Mouse (Mus musculus): ENCODE data around the gene Phlda3.

Phlda3 gene

DNA sequence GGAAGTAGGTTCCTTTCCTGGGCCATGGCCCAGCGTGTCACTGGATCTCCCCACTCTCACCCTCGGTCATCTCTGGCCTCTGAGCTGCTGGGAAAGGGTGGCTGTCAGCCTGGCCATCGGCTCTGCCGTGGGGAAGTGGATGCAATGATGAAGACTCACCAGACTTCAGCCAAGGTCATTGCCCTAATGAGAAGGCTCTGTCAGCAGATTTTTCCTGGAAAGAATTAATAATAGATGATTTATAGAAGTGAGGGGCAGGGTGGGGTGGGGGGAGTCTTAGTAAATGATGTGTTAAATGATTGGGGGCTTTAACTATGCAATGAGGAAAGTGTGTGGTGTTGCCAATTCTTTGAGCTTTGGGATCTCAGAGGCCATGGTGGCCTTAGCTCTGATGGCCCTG lies 19.7 kb upstream of the Phlda3 start:
- Histone ChIP-seq H3K9me3 (ENCODE audit: low read length) (no peaks in the 10 kb centered on the region), H3K36me3 (ENCODE audit: insufficient read depth, low read length) (peaks cover 29% of the 10 kb centered on the region), H3K4me3 (replicated peaks; ENCODE audit: low read length) (no peak overlapping the region), H3K4me1 (replicated peaks; ENCODE audit: low read depth, low read length) (peaks cover 25% of the 10 kb centered on the region), H3K27me3 (ENCODE audit: insufficient read depth, low read length) (no peaks in the 10 kb centered on the region)
- TF ChIP-seq NANOG (IDR thresholded peaks at IDR 0.05; ENCODE audit: borderline replicate concordance, low read length) (no peak), CTCF (conservative IDR thresholded peaks at IDR 0.05; ENCODE audit: low read length) (no peak), POU5F1 (IDR thresholded peaks at IDR 0.05; ENCODE audit: borderline replicate concordance, low read length) (no peak)

DNA sequence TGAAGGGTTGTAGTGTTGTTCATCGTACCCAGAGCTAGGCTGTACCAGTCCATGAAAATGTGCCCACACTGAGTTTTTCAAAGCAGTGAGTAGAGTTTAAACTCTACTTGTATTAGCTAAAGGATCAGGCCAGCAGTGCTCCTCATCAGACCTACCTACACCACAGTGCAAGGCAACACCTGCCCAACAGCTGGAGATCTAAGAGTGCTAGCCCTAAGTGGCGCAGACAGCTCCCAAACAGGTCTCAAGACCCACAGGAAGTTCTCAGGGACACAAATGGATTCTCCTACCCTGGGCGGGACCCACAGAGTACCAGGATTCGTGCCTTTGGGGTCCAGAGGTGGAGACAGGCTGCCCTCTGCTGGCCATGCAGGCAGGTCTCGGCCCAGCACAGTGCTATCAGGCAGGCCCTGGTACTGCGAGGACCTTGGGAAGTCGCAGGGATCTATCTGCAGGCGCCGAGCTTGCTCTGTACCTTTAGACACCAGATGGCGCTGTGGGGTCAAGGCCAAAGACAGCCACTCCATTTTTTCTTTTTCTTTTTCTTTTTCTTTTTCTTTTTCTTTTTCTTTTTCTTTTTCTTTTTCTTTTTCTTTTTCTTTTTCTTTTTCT lies 13.1 kb upstream of the Phlda3 start:
- 0 out of 2 replicates have a peak, but pooled peaks cover 2% of the 10 kb centered on the region for H3K27me3 ChIP-seq (ENCODE audit: insufficient read depth, low read length)
- peaks cover 46% of the 10 kb centered on the region for H3K4me1 ChIP-seq (replicated peaks; ENCODE audit: low read depth, low read length)
- H3K36me3 ChIP-seq (ENCODE audit: insufficient read depth, low read length): peaks cover 17% of the 10 kb centered on the region
- no peak overlapping the region for H3K4me3 ChIP-seq (replicated peaks; ENCODE audit: low read length)
- H3K9me3 ChIP-seq (ENCODE audit: low read length): no peaks in the 10 kb centered on the region
- TF ChIP-seq POU5F1 (IDR thresholded peaks at IDR 0.05; ENCODE audit: borderline replicate concordance, low read length) (no peak), CTCF (conservative IDR thresholded peaks at IDR 0.05; ENCODE audit: low read length) (peak; percentile 79), NANOG (IDR thresholded peaks at IDR 0.05; ENCODE audit: borderline replicate concordance, low read length) (no peak)

DNA sequence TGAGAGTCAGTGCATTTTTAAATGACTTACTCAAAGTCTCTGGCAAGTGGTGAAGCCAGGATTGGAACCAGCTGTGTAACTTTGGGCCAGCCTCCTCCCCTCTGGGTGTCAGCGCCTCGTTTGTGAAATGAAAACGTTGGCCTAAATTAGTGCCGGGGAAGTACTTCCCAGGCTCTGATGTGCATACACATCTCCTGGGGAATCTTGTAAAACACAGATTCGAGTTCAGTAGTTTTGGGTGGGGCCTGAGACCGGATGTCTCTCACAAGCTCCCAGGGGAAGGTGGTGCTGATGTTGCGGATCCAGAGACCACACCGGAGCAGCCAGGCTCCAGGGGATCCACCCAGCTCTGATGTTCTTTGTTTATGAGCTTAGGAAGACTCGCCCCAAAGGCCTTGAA lies 10.6 kb upstream of the Phlda3 start:
- Histone ChIP-seq H3K27me3 (ENCODE audit: insufficient read depth, low read length) (peaks cover 7% of the 10 kb centered on the region), H3K4me1 (replicated peaks; ENCODE audit: low read depth, low read length) (peaks cover 55% of the 10 kb centered on the region), H3K4me3 (replicated peaks; ENCODE audit: low read length) (no peak overlapping the region), H3K9me3 (ENCODE audit: low read length) (no peaks in the 10 kb centered on the region), H3K36me3 (ENCODE audit: insufficient read depth, low read length) (peaks cover 9% of the 10 kb centered on the region)
- TF ChIP-seq CTCF (conservative IDR thresholded peaks at IDR 0.05; ENCODE audit: low read length): no peak
- no peak for TF ChIP-seq POU5F1 (IDR thresholded peaks at IDR 0.05; ENCODE audit: borderline replicate concordance, low read length)
- no peak for TF ChIP-seq NANOG (IDR thresholded peaks at IDR 0.05; ENCODE audit: borderline replicate concordance, low read length)

DNA sequence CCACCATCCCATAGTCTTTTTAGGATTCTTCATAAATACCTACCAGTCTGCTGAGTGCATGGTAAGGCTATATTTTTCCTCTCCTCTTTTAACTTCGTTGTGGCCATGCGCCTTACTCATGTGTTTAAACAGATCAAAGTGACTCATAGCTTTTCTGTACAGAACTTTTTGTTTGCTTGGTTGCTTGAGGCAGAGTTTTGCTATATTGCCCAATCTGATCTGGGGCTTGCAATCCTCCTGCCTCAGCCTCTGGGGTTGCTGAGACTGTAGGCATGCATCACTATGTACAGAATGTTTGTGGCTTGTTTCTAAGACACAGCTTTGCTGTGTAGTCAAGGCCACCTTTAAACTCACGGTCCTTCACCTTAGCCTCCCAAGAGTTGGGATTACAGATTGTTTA lies 10.0 kb upstream of the Phlda3 start:
- Histone ChIP-seq H3K4me3 (replicated peaks; ENCODE audit: low read length) (no peak overlapping the region), H3K36me3 (ENCODE audit: insufficient read depth, low read length) (peaks cover 5% of the 10 kb centered on the region), H3K27me3 (ENCODE audit: insufficient read depth, low read length) (peaks cover 7% of the 10 kb centered on the region), H3K9me3 (ENCODE audit: low read length) (no peaks in the 10 kb centered on the region), H3K4me1 (replicated peaks; ENCODE audit: low read depth, low read length) (peaks cover 60% of the 10 kb centered on the region)
- TF ChIP-seq NANOG (IDR thresholded peaks at IDR 0.05; ENCODE audit: borderline replicate concordance, low read length) (no peak), POU5F1 (IDR thresholded peaks at IDR 0.05; ENCODE audit: borderline replicate concordance, low read length) (no peak), CTCF (conservative IDR thresholded peaks at IDR 0.05; ENCODE audit: low read length) (no peak)

DNA sequence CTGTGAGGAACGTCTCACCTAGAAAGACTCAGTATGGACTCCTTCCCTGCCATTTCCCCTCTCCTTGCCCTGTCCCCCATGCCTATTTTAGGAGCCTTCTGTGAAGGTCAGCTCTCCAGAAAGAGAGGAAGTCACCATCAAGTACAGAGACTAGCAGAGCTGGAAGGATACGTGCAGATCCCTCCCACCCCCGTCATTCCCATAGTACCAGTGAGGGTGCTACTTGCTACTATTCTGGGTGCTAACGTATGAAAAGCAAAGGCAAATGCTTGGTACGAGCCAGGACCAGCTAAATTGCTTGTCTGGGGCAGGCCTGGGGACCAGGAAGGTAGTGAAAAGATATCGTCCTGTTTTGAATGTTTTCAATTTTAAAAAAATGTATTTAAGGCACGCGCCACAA lies 8.6 kb upstream of the Phlda3 start:
- H3K4me3 ChIP-seq (replicated peaks; ENCODE audit: low read length): no peak overlapping the region
- peaks cover 7% of the 10 kb centered on the region for H3K27me3 ChIP-seq (ENCODE audit: insufficient read depth, low read length)
- TF ChIP-seq CTCF (conservative IDR thresholded peaks at IDR 0.05; ENCODE audit: low read length) (no peak), POU5F1 (IDR thresholded peaks at IDR 0.05; ENCODE audit: borderline replicate concordance, low read length) (no peak), NANOG (IDR thresholded peaks at IDR 0.05; ENCODE audit: borderline replicate concordance, low read length) (no peak)
- H3K36me3 ChIP-seq (ENCODE audit: insufficient read depth, low read length): no peaks in the 10 kb centered on the region
- no peaks in the 10 kb centered on the region for H3K9me3 ChIP-seq (ENCODE audit: low read length)
- H3K4me1 ChIP-seq (replicated peaks; ENCODE audit: low read depth, low read length): peaks cover 49% of the 10 kb centered on the region

DNA sequence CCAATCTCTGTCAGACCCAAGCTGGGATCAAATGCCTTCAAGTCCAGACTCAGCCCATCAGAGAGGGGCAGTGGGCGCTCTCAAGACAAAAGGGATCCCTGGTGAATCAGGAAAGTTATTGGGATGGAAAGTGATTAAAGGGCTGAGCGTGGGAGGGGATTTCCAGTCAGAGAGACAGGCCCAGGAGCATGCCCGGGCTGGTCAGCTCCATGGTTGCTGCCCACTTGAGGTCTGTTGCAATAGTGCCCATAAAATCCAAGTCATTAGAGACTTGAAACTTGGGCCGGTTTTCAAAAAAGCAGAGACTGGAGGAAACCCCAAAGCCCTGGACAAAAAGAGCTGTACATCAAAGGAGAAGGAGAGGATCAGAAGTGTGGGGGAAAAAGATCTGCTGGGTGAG lies 6.2 kb upstream of the Phlda3 start:
- no peak for TF ChIP-seq CTCF (conservative IDR thresholded peaks at IDR 0.05; ENCODE audit: low read length)
- H3K36me3 ChIP-seq (ENCODE audit: insufficient read depth, low read length): no peaks in the 10 kb centered on the region
- peaks cover 14% of the 10 kb centered on the region for H3K27me3 ChIP-seq (ENCODE audit: insufficient read depth, low read length)
- peaks cover 53% of the 10 kb centered on the region for H3K4me1 ChIP-seq (replicated peaks; ENCODE audit: low read depth, low read length)
- no peaks in the 10 kb centered on the region for H3K9me3 ChIP-seq (ENCODE audit: low read length)
- H3K4me3 ChIP-seq (replicated peaks; ENCODE audit: low read length): no peak overlapping the region

DNA sequence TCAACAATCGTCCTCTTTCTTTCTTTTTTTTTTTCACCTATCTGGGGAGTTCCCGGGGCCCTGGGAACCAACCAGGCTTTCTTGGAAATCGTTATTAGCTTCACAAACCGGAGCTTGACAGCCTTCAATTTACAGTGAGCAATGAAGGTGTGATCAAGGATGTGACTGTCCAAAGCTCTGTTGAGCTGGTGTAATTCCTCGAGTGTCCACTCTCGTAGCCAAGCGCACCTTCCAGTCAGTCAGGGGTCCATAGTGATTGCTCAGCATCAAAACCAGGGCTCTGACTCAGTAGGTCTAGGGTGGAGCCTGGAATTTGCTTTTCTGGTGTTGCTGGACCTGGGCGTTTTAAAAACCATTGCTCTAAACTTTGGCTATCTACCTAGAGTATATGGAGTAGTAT lies 5.7 kb upstream of the Phlda3 start:
- Histone ChIP-seq H3K27me3 (ENCODE audit: insufficient read depth, low read length) (peaks cover 18% of the 10 kb centered on the region), H3K9me3 (ENCODE audit: low read length) (no peaks in the 10 kb centered on the region), H3K4me3 (replicated peaks; ENCODE audit: low read length) (no peak overlapping the region), H3K4me1 (replicated peaks; ENCODE audit: low read depth, low read length) (peaks cover 51% of the 10 kb centered on the region), H3K36me3 (ENCODE audit: insufficient read depth, low read length) (no peaks in the 10 kb centered on the region)
- TF ChIP-seq NANOG (IDR thresholded peaks at IDR 0.05; ENCODE audit: borderline replicate concordance, low read length) (no peak), POU5F1 (IDR thresholded peaks at IDR 0.05; ENCODE audit: borderline replicate concordance, low read length) (no peak), CTCF (conservative IDR thresholded peaks at IDR 0.05; ENCODE audit: low read length) (peak; percentile 53)

DNA sequence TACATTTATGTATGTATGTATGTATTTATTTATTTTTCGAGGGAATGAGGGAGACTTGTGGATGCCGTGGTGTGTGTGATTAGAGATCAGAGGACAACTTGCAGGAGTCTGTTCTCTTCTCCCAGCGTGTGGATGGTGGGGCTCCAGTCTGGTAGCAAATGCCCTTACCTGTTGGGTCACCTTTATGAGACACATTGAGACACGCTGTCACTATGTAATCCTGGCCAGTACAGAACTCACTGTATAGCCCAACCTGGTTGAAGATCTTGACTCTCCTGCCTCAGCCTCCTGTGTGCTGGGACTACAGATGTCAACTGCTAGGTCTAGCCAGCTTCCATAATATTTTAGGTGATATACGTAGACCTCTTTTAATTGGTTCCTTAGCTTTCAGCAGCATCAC lies 4.2 kb upstream of the Phlda3 start:
- no peak for TF ChIP-seq NANOG (IDR thresholded peaks at IDR 0.05; ENCODE audit: borderline replicate concordance, low read length)
- TF ChIP-seq CTCF (conservative IDR thresholded peaks at IDR 0.05; ENCODE audit: low read length): no peak
- no peak for TF ChIP-seq POU5F1 (IDR thresholded peaks at IDR 0.05; ENCODE audit: borderline replicate concordance, low read length)
- Histone ChIP-seq H3K9me3 (ENCODE audit: low read length) (no peaks in the 10 kb centered on the region), H3K27me3 (ENCODE audit: insufficient read depth, low read length) (peaks cover 30% of the 10 kb centered on the region), H3K36me3 (ENCODE audit: insufficient read depth, low read length) (no peaks in the 10 kb centered on the region), H3K4me3 (replicated peaks; ENCODE audit: low read length) (no peak overlapping the region), H3K4me1 (replicated peaks; ENCODE audit: low read depth, low read length) (peaks cover 44% of the 10 kb centered on the region)
